Mouse (Mus musculus) forebrain, embryonic 14.5 days (tissue): ENCODE data around the gene Fam204a. TPM values are rescaled to one million over a fixed set of nuclear protein-coding genes. Genes with fewer than 3 reads are reported as not detected.
A peak's percentile ranks its signal among the peaks of the same experiment; 100 is the strongest.

Experiments used
- ATAC-seq: fragments of 200-750 bp; cut with Nextera tagmentation; 2 replicates; pipeline ENCODE4 v1.8.0; 2017; ENCODE audit warnings: mild to moderate bottlenecking, moderate library complexity
- DNase-seq: peaks from one replicate; pipeline ENCODE4 v3.0.0-alpha.2; 2015; ENCODE audit warnings: low spot score
- H3K27ac ChIP-seq: fragments of 300-500 bp; sonication (generic); 2 replicates; pipeline ENCODE4 v1.5.1; 2014; ENCODE audit warnings: low read depth, mild to moderate bottlenecking, control low read depth, low read length, moderate library complexity
- H3K27me3 ChIP-seq: fragments of 300-500 bp; sonication (generic); replicated peaks from 2 replicates; pipeline ENCODE4 v1.6.1; 2014; ENCODE audit warnings: low read length, control low read depth, mixed read lengths; ENCODE audit not compliant: control insufficient read depth, insufficient read depth
- H3K36me3 ChIP-seq: fragments of 300-500 bp; sonication (generic); 2 replicates; pipeline ENCODE4 v1.6.1; 2014; ENCODE audit warnings: low read length, control low read depth; ENCODE audit not compliant: control insufficient read depth, insufficient read depth
- H3K4me1 ChIP-seq: fragments of 300-500 bp; sonication (generic); 2 replicates; pipeline ENCODE4 v1.6.1; 2014; ENCODE audit warnings: antibody characterized with exemption, low read length, control low read depth; ENCODE audit not compliant: control insufficient read depth, insufficient read depth
- H3K4me2 ChIP-seq: fragments of 300-500 bp; sonication (generic); 2 replicates; pipeline ENCODE4 v1.6.1; 2014; ENCODE audit warnings: mild to moderate bottlenecking, control low read depth, low read length
- H3K4me3 ChIP-seq: fragments of 300-500 bp; sonication (generic); 2 replicates; pipeline ENCODE4 v1.5.1; 2014; ENCODE audit warnings: low read depth, low read length, control low read depth
- H3K9ac ChIP-seq: fragments of 300-500 bp; sonication (generic); 2 replicates; pipeline ENCODE4 v1.6.1; 2014; ENCODE audit warnings: mild to moderate bottlenecking, low read length, control low read depth, moderate library complexity
- H3K9me3 ChIP-seq: fragments of 300-500 bp; sonication (generic); replicated peaks from 2 replicates; pipeline ENCODE4 v1.6.1; 2016; ENCODE audit warnings: low read length, control low read depth, mixed read lengths; ENCODE audit not compliant: control insufficient read depth
- WGBS: fragments of 180-500 bp; shearing (Covaris S2); extraction: QIAGEN DNeasy Blood & Tissue Kit; methylation state at CpG from one replicate; pipeline ENCODE4 v1.1.7; 2014; 5-methylcytosine and 5-hydroxymethylcytosine counted together
- polyA plus RNA-seq: library from polyadenylated mRNA; unstranded; fragments of >200 nt; fragmentation: Nextera tagmentation; extraction: Ambion mirVana; gene quantifications from 2 replicates; pipeline ENCODE4 v1.2.1, GENCODE M21; 2014

Gene Fam204a
- polyA plus RNA-seq: 56.3 and 58.6 TPM in 2 replicates

DNA sequence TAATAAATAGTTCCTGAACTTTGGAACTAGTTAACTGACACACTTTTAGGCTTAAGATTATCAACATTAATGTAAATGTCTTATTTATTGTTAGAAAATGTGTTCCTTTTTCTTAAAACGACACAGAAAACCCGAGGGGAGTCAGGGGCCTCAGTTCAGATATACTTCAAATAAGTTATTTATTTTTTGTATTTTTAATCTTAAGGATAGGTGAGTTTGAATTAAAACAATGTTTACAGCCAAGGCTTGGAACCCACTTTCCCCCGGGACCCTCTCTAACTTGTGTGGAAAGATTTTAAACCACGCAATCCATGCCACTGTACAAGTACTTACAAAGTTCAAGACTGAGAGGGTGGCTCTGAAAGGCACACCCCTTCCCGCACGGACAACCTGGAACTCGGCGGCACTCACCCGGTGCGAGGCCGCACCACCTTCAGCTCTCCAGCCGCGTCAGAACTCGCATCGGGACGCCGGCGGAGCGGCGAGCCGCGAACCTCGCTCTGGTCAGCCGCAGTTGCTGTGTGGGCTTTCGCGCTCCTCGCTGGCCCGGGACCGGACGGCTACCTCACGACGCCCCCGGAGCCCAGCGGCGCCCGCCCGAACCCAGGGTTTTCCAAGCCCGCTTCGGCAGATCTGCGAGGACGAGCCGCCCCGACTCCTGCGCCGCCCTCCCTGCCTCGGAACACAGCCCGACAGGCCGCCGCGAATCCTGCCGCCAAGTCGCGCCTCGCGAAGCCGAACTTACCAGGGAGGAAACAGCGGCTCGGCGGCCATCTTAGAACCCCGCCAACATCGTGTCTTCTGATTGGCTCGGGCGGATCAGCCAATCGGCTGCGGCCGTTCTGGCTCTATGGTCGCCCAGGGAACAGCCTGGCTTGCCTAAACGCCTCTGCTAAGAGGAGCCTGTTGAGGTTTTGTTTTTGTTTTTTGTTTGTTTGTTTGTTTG is at the start of gene Fam204a:
Gene Fam204a, minus strand, starts transcription at position 803 of the 946 bp plus-strand sequence.
- peak within 1 kb of the TSS; percentile 86 for H3K9ac ChIP-seq
- ATAC-seq: peak; percentile 100
- H3K9me3 ChIP-seq: no peaks in the 10 kb centered on the region
- H3K4me3 ChIP-seq: peak within 1 kb of the TSS; percentile 87
- H3K27ac ChIP-seq: peak within 1 kb of the TSS; percentile 96
- WGBS: under 1% methylated on average over 67 of the region's 68 CpGs
- no peaks in the 10 kb centered on the region for H3K27me3 ChIP-seq
- peaks cover 5% of the 10 kb centered on the region for H3K4me1 ChIP-seq
- H3K4me2 ChIP-seq: peak within 1 kb of the TSS; percentile 43
- H3K36me3 ChIP-seq: no peaks in the 10 kb centered on the region
- peak; percentile 98 for DNase-seq

GRCm38 (mm10) chr19:60265789-60266188 is 39.3 kb upstream of the Fam204a start:
- no peak overlapping the region for H3K4me3 ChIP-seq
- H3K9me3 ChIP-seq: no peaks in the 10 kb centered on the region
- DNase-seq (no peak), ATAC-seq (no peak)
- WGBS: 79% methylated on average over 1 of the region's 1 CpGs
- H3K27ac ChIP-seq: no peak overlapping the region
- H3K36me3 ChIP-seq: no peaks in the 10 kb centered on the region
- H3K4me2 ChIP-seq: no peak overlapping the region
- no peaks in the 10 kb centered on the region for H3K27me3 ChIP-seq
- no peaks in the 10 kb centered on the region for H3K4me1 ChIP-seq
- no peak overlapping the region for H3K9ac ChIP-seq

- Histone ChIP-seq H3K4me1 (no peaks in the 10 kb centered on the region), H3K27ac (no peak overlapping the region), H3K9ac (no peak overlapping the region), H3K4me3 (no peak overlapping the region), H3K4me2 (no peak overlapping the region), H3K9me3 (no peaks in the 10 kb centered on the region), H3K36me3 (no peaks in the 10 kb centered on the region), H3K27me3 (no peaks in the 10 kb centered on the region)
- no peak for ATAC-seq
- 39% methylated on average over 5 of the region's 5 CpGs for WGBS
- peak; percentile 35 for DNase-seq
Measured at GRCm38 (mm10) chr19:60260689-60261088, 34.2 kb upstream of the Fam204a start.

DNA sequence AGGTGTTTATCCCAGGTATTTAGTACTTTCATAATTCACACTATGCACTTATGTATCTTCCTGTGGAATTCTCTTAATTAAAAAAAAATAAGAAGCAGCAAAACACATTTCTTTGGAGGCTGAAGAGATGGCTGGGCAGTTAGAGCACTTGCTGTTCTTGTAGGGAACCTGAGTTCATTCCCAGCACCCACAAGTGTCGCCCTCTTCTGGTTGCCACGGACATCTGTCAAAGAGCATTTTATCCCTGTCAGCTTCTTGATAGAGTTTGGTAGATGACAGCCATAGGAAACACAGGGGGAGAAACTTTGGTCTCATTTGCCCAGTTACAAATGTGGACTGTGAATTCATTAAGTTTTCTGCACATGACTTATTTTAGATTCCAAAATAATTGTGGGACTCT is 25.5 kb upstream of the Fam204a start:
- no peak for ATAC-seq
- 33% methylated on average over 2 of the region's 2 CpGs for WGBS
- H3K4me1 ChIP-seq: no peaks in the 10 kb centered on the region
- no peak overlapping the region for H3K4me3 ChIP-seq
- no peak for DNase-seq
- H3K27ac ChIP-seq: no peak overlapping the region
- no peaks in the 10 kb centered on the region for H3K36me3 ChIP-seq
- H3K4me2 ChIP-seq: no peak overlapping the region
- no peaks in the 10 kb centered on the region for H3K27me3 ChIP-seq
- no peaks in the 10 kb centered on the region for H3K9me3 ChIP-seq
- no peak overlapping the region for H3K9ac ChIP-seq

DNA sequence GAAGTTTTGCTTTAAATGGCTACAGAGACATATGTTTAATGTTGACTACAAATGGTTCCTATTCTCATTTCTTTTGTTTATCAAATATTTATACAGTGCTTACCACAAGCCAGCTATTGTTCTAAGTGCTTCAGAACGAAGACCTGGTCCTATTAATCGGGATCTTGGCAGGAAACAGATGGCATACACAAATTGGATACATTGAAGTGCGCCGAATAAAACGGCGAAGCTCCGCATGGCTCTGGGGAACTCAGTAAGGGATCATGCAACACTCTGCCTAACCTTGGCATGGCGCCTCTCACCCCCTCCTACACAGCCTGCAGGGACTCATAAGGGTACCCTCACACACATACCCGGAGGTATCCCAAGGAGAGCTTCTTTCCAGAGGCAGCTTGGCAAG is 24.7 kb upstream of the Fam204a start:
- Histone ChIP-seq H3K36me3 (no peaks in the 10 kb centered on the region), H3K27me3 (no peaks in the 10 kb centered on the region), H3K4me1 (no peaks in the 10 kb centered on the region), H3K9ac (no peak overlapping the region), H3K27ac (no peak overlapping the region), H3K4me3 (no peak overlapping the region), H3K4me2 (no peak overlapping the region), H3K9me3 (no peaks in the 10 kb centered on the region)
- DNase-seq: peak; percentile 36
- no peak for ATAC-seq
- WGBS: 41% methylated on average over 9 of the region's 9 CpGs

GRCm38 (mm10) chr19:60245250-60245649 is 18.7 kb upstream of the Fam204a start:
- ATAC-seq (no peak), DNase-seq (no peak)
- H3K4me3 ChIP-seq: no peak overlapping the region
- H3K4me2 ChIP-seq: no peak overlapping the region
- WGBS: 89% methylated on average over 3 of the region's 3 CpGs
- H3K36me3 ChIP-seq: no peaks in the 10 kb centered on the region
- H3K9me3 ChIP-seq: no peaks in the 10 kb centered on the region
- no peak overlapping the region for H3K27ac ChIP-seq
- peaks cover 8% of the 10 kb centered on the region; the same call in 1 of the 2 replicates for H3K4me1 ChIP-seq
- H3K27me3 ChIP-seq: no peaks in the 10 kb centered on the region
- H3K9ac ChIP-seq: no peak overlapping the region

DNA sequence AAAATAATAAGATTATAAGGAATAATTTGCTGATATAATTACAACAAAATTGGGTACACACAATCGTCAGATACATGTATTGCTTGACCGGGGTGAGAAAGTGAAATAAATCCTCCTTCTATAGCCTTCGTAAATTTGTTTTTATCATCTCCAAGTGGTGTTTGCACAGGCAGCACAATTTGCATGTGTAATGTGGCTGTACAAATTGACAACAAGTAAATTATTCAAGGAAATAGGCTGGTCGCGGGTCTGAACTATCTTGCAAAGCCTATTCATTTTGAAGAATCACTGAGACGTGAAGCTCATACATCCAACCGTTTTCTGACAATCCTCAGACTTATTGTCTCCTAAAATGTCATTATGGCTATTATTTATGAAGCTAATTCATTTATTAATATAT is 16.1 kb upstream of the Fam204a start:
- Histone ChIP-seq H3K4me3 (no peak overlapping the region), H3K27me3 (no peaks in the 10 kb centered on the region), H3K9ac (no peak overlapping the region), H3K27ac (no peak overlapping the region), H3K4me2 (no peak overlapping the region), H3K4me1 (peaks cover 8% of the 10 kb centered on the region; the same call in 1 of the 2 replicates), H3K36me3 (no peaks in the 10 kb centered on the region), H3K9me3 (no peaks in the 10 kb centered on the region)
- WGBS: 12% methylated on average over 7 of the region's 7 CpGs
- peak; percentile 59 for DNase-seq
- ATAC-seq: 0 out of 2 replicates have a peak, but pooled peaks have one; percentile 29

DNA sequence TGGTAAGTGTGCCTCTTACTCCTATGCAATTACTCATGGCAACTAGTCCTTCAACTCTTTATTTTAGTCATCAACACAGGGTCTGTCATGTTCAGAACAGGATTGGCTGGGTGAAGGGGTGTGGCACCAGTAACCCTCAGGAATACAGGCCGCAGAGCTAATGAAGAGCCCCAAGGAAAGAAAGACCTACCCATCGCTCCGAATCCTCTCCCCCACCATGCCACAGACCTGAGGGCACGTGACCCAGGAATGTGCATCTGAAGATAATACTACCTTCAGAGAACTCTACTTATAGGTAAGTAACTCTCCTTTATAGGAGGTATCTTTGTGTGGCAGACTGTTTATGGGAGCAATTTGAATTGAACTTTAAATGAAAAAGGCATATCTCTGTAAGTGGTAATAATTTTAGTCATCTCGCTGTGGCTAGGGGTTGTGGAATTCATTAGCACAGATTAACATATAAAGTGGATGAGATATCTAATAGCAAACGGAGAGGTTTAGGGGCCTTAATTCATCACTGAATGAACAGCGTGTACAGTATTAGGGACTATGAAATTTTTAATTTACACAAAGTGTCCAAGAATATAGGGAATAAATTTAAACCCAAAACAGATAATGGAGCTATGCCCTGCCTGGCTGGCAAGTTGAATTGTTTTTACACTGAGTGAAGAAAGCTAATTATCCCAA is 15.6 kb upstream of the Fam204a start:
- Histone ChIP-seq H3K4me1 (peaks cover 8% of the 10 kb centered on the region; the same call in 1 of the 2 replicates), H3K9me3 (no peaks in the 10 kb centered on the region), H3K36me3 (no peaks in the 10 kb centered on the region), H3K4me3 (no peak overlapping the region), H3K27me3 (no peaks in the 10 kb centered on the region), H3K27ac (no peak overlapping the region), H3K9ac (no peak overlapping the region), H3K4me2 (no peak overlapping the region)
- WGBS: 49% methylated on average over 7 of the region's 7 CpGs
- 0 out of 2 replicates have a peak, but pooled peaks have one; percentile 18 for ATAC-seq
- DNase-seq: peak; percentile 7
